Mouse (Mus musculus): ENCODE measurements around the gene Olfr372. TPM values are rescaled to one million over a fixed set of nuclear protein-coding genes. Genes with fewer than 3 reads are reported as not detected.
"Not testable (repeated sequence)": the region's sequence is repeated elsewhere in the genome, so short reads cannot be mapped to it uniquely, and the experiment has no call there.

The Olfr372 gene
- polyA plus RNA-seq (2015; fragmentation: Nextera tagmentation; extraction: Ambion mirVana): not detected in 2 replicates

GRCm38 (mm10) chr8:72040918-72041317 lies at the start of gene Olfr372:
Olfr372 (plus strand) TSS chr8:72041218.
- H3K4me2 ChIP-seq (ENCODE audit: low read depth, low read length); H3K36me3 ChIP-seq (ENCODE audit: control insufficient read depth, insufficient read depth, low read length); H3K9me3 ChIP-seq (ENCODE audit: control insufficient read depth, low read length); H3K27me3 ChIP-seq (replicated peaks; ENCODE audit: control insufficient read depth, insufficient read depth, low read length); H3K9ac ChIP-seq (ENCODE audit: low read depth, low read length); ATAC-seq; H3K4me3 ChIP-seq (ENCODE audit: low read length); H3K4me1 ChIP-seq (ENCODE audit: control insufficient read depth, insufficient read depth, low read length); H3K27ac ChIP-seq (ENCODE audit: low read length): not testable (repeated sequence)
- WGBS: 83% methylated on average over 4 of the region's 4 CpGs

GRCm38 (mm10) chr8:71999434-71999833 lies 41.6 kb upstream of the Olfr372 start:
- Histone ChIP-seq H3K9me3 (ENCODE audit: control insufficient read depth, low read length) (no peaks in the 10 kb centered on the region), H3K9ac (ENCODE audit: low read depth, low read length) (no peak overlapping the region), H3K27me3 (replicated peaks; ENCODE audit: control insufficient read depth, insufficient read depth, low read length) (no peaks in the 10 kb centered on the region), H3K4me2 (ENCODE audit: low read depth, low read length) (no peak overlapping the region), H3K4me3 (ENCODE audit: low read length) (no peak overlapping the region), H3K27ac (ENCODE audit: low read length) (no peak overlapping the region), H3K4me1 (ENCODE audit: control insufficient read depth, insufficient read depth, low read length) (no peaks in the 10 kb centered on the region), H3K36me3 (ENCODE audit: control insufficient read depth, insufficient read depth, low read length) (no peaks in the 10 kb centered on the region)
- WGBS: 56% methylated on average over 1 of the region's 1 CpGs
- no peak for ATAC-seq

- ATAC-seq: no peak
- Histone ChIP-seq H3K9ac (ENCODE audit: low read depth, low read length) (no peak overlapping the region), H3K27me3 (replicated peaks; ENCODE audit: control insufficient read depth, insufficient read depth, low read length) (no peaks in the 10 kb centered on the region), H3K4me3 (ENCODE audit: low read length) (no peak overlapping the region), H3K4me2 (ENCODE audit: low read depth, low read length) (no peak overlapping the region), H3K4me1 (ENCODE audit: control insufficient read depth, insufficient read depth, low read length) (no peaks in the 10 kb centered on the region), H3K27ac (ENCODE audit: low read length) (no peak overlapping the region), H3K9me3 (ENCODE audit: control insufficient read depth, low read length) (no peaks in the 10 kb centered on the region), H3K36me3 (ENCODE audit: control insufficient read depth, insufficient read depth, low read length) (no peaks in the 10 kb centered on the region)
- WGBS: 59% methylated on average over 3 of the region's 3 CpGs
Observed at GRCm38 (mm10) chr8:72000223-72000622, 40.8 kb upstream of the Olfr372 start.

- no peak overlapping the region for H3K4me3 ChIP-seq (ENCODE audit: low read length)
- no peak overlapping the region for H3K27ac ChIP-seq (ENCODE audit: low read length)
- ATAC-seq: no peak
- H3K27me3 ChIP-seq (replicated peaks; ENCODE audit: control insufficient read depth, insufficient read depth, low read length): no peaks in the 10 kb centered on the region
- H3K4me1 ChIP-seq (ENCODE audit: control insufficient read depth, insufficient read depth, low read length): no peaks in the 10 kb centered on the region
- no peak overlapping the region for H3K4me2 ChIP-seq (ENCODE audit: low read depth, low read length)
- no peak overlapping the region for H3K9ac ChIP-seq (ENCODE audit: low read depth, low read length)
- H3K36me3 ChIP-seq (ENCODE audit: control insufficient read depth, insufficient read depth, low read length): no peaks in the 10 kb centered on the region
- no peaks in the 10 kb centered on the region for H3K9me3 ChIP-seq (ENCODE audit: control insufficient read depth, low read length)
Observed at GRCm38 (mm10) chr8:72002942-72003341, 38.1 kb upstream of the Olfr372 start.

- Histone ChIP-seq H3K36me3 (ENCODE audit: control insufficient read depth, insufficient read depth, low read length) (no peaks in the 10 kb centered on the region), H3K4me3 (ENCODE audit: low read length) (no peak overlapping the region), H3K9me3 (ENCODE audit: control insufficient read depth, low read length) (no peaks in the 10 kb centered on the region), H3K27ac (ENCODE audit: low read length) (no peak overlapping the region), H3K9ac (ENCODE audit: low read depth, low read length) (no peak overlapping the region), H3K4me1 (ENCODE audit: control insufficient read depth, insufficient read depth, low read length) (no peaks in the 10 kb centered on the region), H3K4me2 (ENCODE audit: low read depth, low read length) (no peak overlapping the region), H3K27me3 (replicated peaks; ENCODE audit: control insufficient read depth, insufficient read depth, low read length) (no peaks in the 10 kb centered on the region)
- no peak for ATAC-seq
- 82% methylated on average over 3 of the region's 3 CpGs for WGBS
Observed at GRCm38 (mm10) chr8:72005912-72006311, 35.1 kb upstream of the Olfr372 start.

- no peak overlapping the region for H3K4me2 ChIP-seq (ENCODE audit: low read depth, low read length)
- H3K4me3 ChIP-seq (ENCODE audit: low read length): no peak overlapping the region
- ATAC-seq: no peak
- no peaks in the 10 kb centered on the region for H3K27me3 ChIP-seq (replicated peaks; ENCODE audit: control insufficient read depth, insufficient read depth, low read length)
- H3K4me1 ChIP-seq (ENCODE audit: control insufficient read depth, insufficient read depth, low read length): no peaks in the 10 kb centered on the region
- H3K9me3 ChIP-seq (ENCODE audit: control insufficient read depth, low read length): no peaks in the 10 kb centered on the region
- no peak overlapping the region for H3K9ac ChIP-seq (ENCODE audit: low read depth, low read length)
- 82% methylated on average over 1 of the region's 1 CpGs for WGBS
- H3K36me3 ChIP-seq (ENCODE audit: control insufficient read depth, insufficient read depth, low read length): no peaks in the 10 kb centered on the region
- H3K27ac ChIP-seq (ENCODE audit: low read length): no peak overlapping the region
Observed at GRCm38 (mm10) chr8:72006763-72007162, 34.3 kb upstream of the Olfr372 start.

GRCm38 (mm10) chr8:72008134-72008641 lies 32.8 kb upstream of the Olfr372 start:
- no peak overlapping the region for H3K9ac ChIP-seq (ENCODE audit: low read depth, low read length)
- no peaks in the 10 kb centered on the region for H3K27me3 ChIP-seq (replicated peaks; ENCODE audit: control insufficient read depth, insufficient read depth, low read length)
- H3K27ac ChIP-seq (ENCODE audit: low read length): no peak overlapping the region
- no peaks in the 10 kb centered on the region for H3K36me3 ChIP-seq (ENCODE audit: control insufficient read depth, insufficient read depth, low read length)
- no peaks in the 10 kb centered on the region for H3K4me1 ChIP-seq (ENCODE audit: control insufficient read depth, insufficient read depth, low read length)
- no peak overlapping the region for H3K4me2 ChIP-seq (ENCODE audit: low read depth, low read length)
- no peaks in the 10 kb centered on the region for H3K9me3 ChIP-seq (ENCODE audit: control insufficient read depth, low read length)
- no peak overlapping the region for H3K4me3 ChIP-seq (ENCODE audit: low read length)
- ATAC-seq: no peak
- WGBS: 65% methylated on average over 3 of the region's 3 CpGs

- H3K9ac ChIP-seq (ENCODE audit: low read depth, low read length): no peak within 1 kb of the TSS
- H3K9me3 ChIP-seq (ENCODE audit: control insufficient read depth, low read length): no peaks in the 10 kb centered on the region
- H3K4me1 ChIP-seq (ENCODE audit: control insufficient read depth, insufficient read depth, low read length): no peaks in the 10 kb centered on the region
- WGBS: 65% methylated on average over 3 of the region's 3 CpGs
- H3K27me3 ChIP-seq (replicated peaks; ENCODE audit: control insufficient read depth, insufficient read depth, low read length): no peaks in the 10 kb centered on the region
- ATAC-seq: no peak
- no peak within 1 kb of the TSS for H3K4me2 ChIP-seq (ENCODE audit: low read depth, low read length)
- H3K4me3 ChIP-seq (ENCODE audit: low read length): no peak within 1 kb of the TSS
- no peak within 1 kb of the TSS for H3K27ac ChIP-seq (ENCODE audit: low read length)
- no peaks in the 10 kb centered on the region for H3K36me3 ChIP-seq (ENCODE audit: control insufficient read depth, insufficient read depth, low read length)
Observed at GRCm38 (mm10) chr8:72009473-72009872, 31.5 kb upstream of the Olfr372 start, which contains the start of gene Cyp4f18. Cyp4f18 (minus strand) TSS chr8:72009626.

GRCm38 (mm10) chr8:72013506-72014228 lies 27.4 kb upstream of the Olfr372 start:
- not testable (repeated sequence) for H3K27ac ChIP-seq (ENCODE audit: low read length); H3K4me1 ChIP-seq (ENCODE audit: control insufficient read depth, insufficient read depth, low read length); H3K36me3 ChIP-seq (ENCODE audit: control insufficient read depth, insufficient read depth, low read length); H3K9ac ChIP-seq (ENCODE audit: low read depth, low read length); H3K4me2 ChIP-seq (ENCODE audit: low read depth, low read length); H3K9me3 ChIP-seq (ENCODE audit: control insufficient read depth, low read length); H3K4me3 ChIP-seq (ENCODE audit: low read length); ATAC-seq; H3K27me3 ChIP-seq (replicated peaks; ENCODE audit: control insufficient read depth, insufficient read depth, low read length)
- WGBS: 67% methylated on average over 6 of the region's 6 CpGs

GRCm38 (mm10) chr8:72017339-72017738 lies 23.7 kb upstream of the Olfr372 start:
- H3K4me3 ChIP-seq (ENCODE audit: low read length); H3K9me3 ChIP-seq (ENCODE audit: control insufficient read depth, low read length); H3K27me3 ChIP-seq (replicated peaks; ENCODE audit: control insufficient read depth, insufficient read depth, low read length); ATAC-seq; H3K9ac ChIP-seq (ENCODE audit: low read depth, low read length); H3K4me1 ChIP-seq (ENCODE audit: control insufficient read depth, insufficient read depth, low read length); H3K36me3 ChIP-seq (ENCODE audit: control insufficient read depth, insufficient read depth, low read length); H3K27ac ChIP-seq (ENCODE audit: low read length); H3K4me2 ChIP-seq (ENCODE audit: low read depth, low read length): not testable (repeated sequence)
- WGBS: 55% methylated on average over 2 of the region's 2 CpGs
